Mouse (Mus musculus): ENCODE measurements at regions not wholly inside any gene's neighbourhood (a gene's known extent, or its start where the extent isn't known, plus 50 kb on each side); places are given as distances from the start of the nearest gene placed in this dataset.

GRCm38 (mm10) chr1:75983487-75983886, 437.4 kb downstream of the Slc4a3 start:
- no peak for ATAC-seq (replicated peaks; ENCODE audit: poor library complexity)

GRCm38 (mm10) chr1:75988496-75988895, 442.4 kb downstream of the Slc4a3 start:
- ATAC-seq (replicated peaks; ENCODE audit: poor library complexity), result no peak

GRCm38 (mm10) chr1:75992039-75992438, 446.0 kb downstream of the Slc4a3 start:
- ATAC-seq (replicated peaks; ENCODE audit: poor library complexity), result no peak

GRCm38 (mm10) chr1:75997222-75997621, 451.2 kb downstream of the Slc4a3 start:
- ATAC-seq (replicated peaks; ENCODE audit: poor library complexity), result no peak

- ATAC-seq (replicated peaks; ENCODE audit: poor library complexity), result no peak
These were observed 455.1 kb downstream of the Slc4a3 start for GRCm38 (mm10) chr1:76001124-76001523.

- no peak for ATAC-seq (replicated peaks; ENCODE audit: poor library complexity)
These were observed 463.5 kb downstream of the Slc4a3 start for GRCm38 (mm10) chr1:76009601-76010000.

GRCm38 (mm10) chr1:76010212-76010800, 464.2 kb downstream of the Slc4a3 start:
- peak; percentile 93 for ATAC-seq (replicated peaks; ENCODE audit: poor library complexity)

- no peak for ATAC-seq (replicated peaks; ENCODE audit: poor library complexity)
These were observed 472.5 kb downstream of the Slc4a3 start for GRCm38 (mm10) chr1:76018588-76018987.

- ATAC-seq (replicated peaks; ENCODE audit: poor library complexity), result no peak
These were observed 473.0 kb downstream of the Slc4a3 start for GRCm38 (mm10) chr1:76019071-76019470.

GRCm38 (mm10) chr1:76024650-76025049, 478.6 kb downstream of the Slc4a3 start:
- no peak for ATAC-seq (replicated peaks; ENCODE audit: poor library complexity)

- no peak for ATAC-seq (replicated peaks; ENCODE audit: poor library complexity)
These were observed 479.3 kb downstream of the Slc4a3 start for GRCm38 (mm10) chr1:76025389-76025788.

- no peak for ATAC-seq (replicated peaks; ENCODE audit: poor library complexity)
These were observed 483.0 kb downstream of the Slc4a3 start for GRCm38 (mm10) chr1:76029059-76029458.

GRCm38 (mm10) chr1:76031171-76031922, 485.3 kb downstream of the Slc4a3 start:
- ATAC-seq (replicated peaks; ENCODE audit: poor library complexity), result no peak

GRCm38 (mm10) chr1:76031923-76032285, 485.8 kb downstream of the Slc4a3 start:
- no peak for ATAC-seq (replicated peaks; ENCODE audit: poor library complexity)

GRCm38 (mm10) chr1:76032626-76033025, 486.6 kb downstream of the Slc4a3 start:
- no peak for ATAC-seq (replicated peaks; ENCODE audit: poor library complexity)

GRCm38 (mm10) chr1:76036316-76036715, 490.2 kb downstream of the Slc4a3 start:
- no peak for ATAC-seq (replicated peaks; ENCODE audit: poor library complexity)

- no peak for ATAC-seq (replicated peaks; ENCODE audit: poor library complexity)
These were observed 493.1 kb downstream of the Slc4a3 start for GRCm38 (mm10) chr1:76039029-76039655.

GRCm38 (mm10) chr1:76039661-76040060, 493.6 kb downstream of the Slc4a3 start:
- ATAC-seq (replicated peaks; ENCODE audit: poor library complexity), result no peak

- no peak for ATAC-seq (replicated peaks; ENCODE audit: poor library complexity)
These were observed 504.2 kb downstream of the Slc4a3 start for GRCm38 (mm10) chr1:76050264-76050663.

GRCm38 (mm10) chr1:76053378-76054171, 507.5 kb downstream of the Slc4a3 start:
- ATAC-seq (replicated peaks; ENCODE audit: poor library complexity), result no peak

- no peak for ATAC-seq (replicated peaks; ENCODE audit: poor library complexity)
These were observed 519.7 kb downstream of the Slc4a3 start for GRCm38 (mm10) chr1:76065783-76066182.

All from megakaryocyte progenitor cell, adult 5-6 weeks (primary cell).